Mouse (Mus musculus) ES-E14 (cell line): ENCODE data around the gene Maff. TPM values are rescaled to one million over a fixed set of nuclear protein-coding genes. Genes with fewer than 3 reads are reported as not detected.

ENCODE experiments used
- DNase-seq: peaks from one replicate; pipeline ENCODE4 v3.0.0-alpha.2; 2013; ENCODE audit warnings: low read depth, low spot score
- H3K27ac ChIP-seq: 2 replicates; pipeline ENCODE4 v1.5.1; 2012; ENCODE audit warnings: low read depth, mild to moderate bottlenecking, low read length, moderate library complexity, mixed read lengths; ENCODE audit not compliant: poor library complexity, insufficient read depth, severe bottlenecking
- H3K36me3 ChIP-seq: 2 replicates; pipeline ENCODE4 v1.6.1; 2012; ENCODE audit warnings: mild to moderate bottlenecking, low read length, moderate library complexity, mixed read lengths; ENCODE audit not compliant: control insufficient read depth, poor library complexity, insufficient read depth, severe bottlenecking
- H3K4me1 ChIP-seq, 2 experiments: fragments of 150-350 bp in 1 of 2; sonication (generic) in 1 of 2; 2 replicates each; pipeline ENCODE4 v1.6.1; 2012; ENCODE audit warnings: low read length in 2 of 2, mild to moderate bottlenecking in 1 of 2, mixed read lengths in 1 of 2; ENCODE audit not compliant: control insufficient read depth in 2 of 2, insufficient read depth in 2 of 2, poor library complexity in 1 of 2
- H3K4me3 ChIP-seq, 2 experiments: fragments of 150-350 bp in 1 of 2; sonication (generic) in 1 of 2; 2 replicates each; pipeline ENCODE4 v1.5.1; 2012; ENCODE audit warnings: low read length in 2 of 2, low read depth in 1 of 2, mild to moderate bottlenecking in 1 of 2, mixed read lengths in 1 of 2; ENCODE audit not compliant: insufficient read depth in 1 of 2, poor library complexity in 1 of 2, severe bottlenecking in 1 of 2
- H3K9ac ChIP-seq: 2 replicates; pipeline ENCODE4 v1.6.1; 2012; ENCODE audit warnings: low read depth, mild to moderate bottlenecking, low read length, mixed read lengths; ENCODE audit not compliant: poor library complexity, insufficient read depth, severe bottlenecking
- H3K9me3 ChIP-seq: fragments of 150-350 bp; sonication (generic); 2 replicates; pipeline ENCODE4 v1.6.1; 2012; ENCODE audit warnings: low read depth, mild to moderate bottlenecking, low read length; ENCODE audit not compliant: control insufficient read depth, insufficient read depth
- CHD2 ChIP-seq: IDR thresholded peaks from 2 replicates; pipeline ENCODE4 v1.6.1; 2014; ENCODE audit warnings: mild to moderate bottlenecking, low read depth, low read length, inconsistent platforms
- HCFC1 ChIP-seq: IDR thresholded peaks from 2 replicates; pipeline ENCODE4 v1.6.1; 2012; ENCODE audit warnings: low read length, inconsistent platforms, borderline replicate concordance; ENCODE audit not compliant: insufficient read depth
- MAFK ChIP-seq: IDR thresholded peaks from 2 replicates; pipeline ENCODE4 v1.6.1; 2014; ENCODE audit warnings: mild to moderate bottlenecking, low read depth, low read length, inconsistent platforms; ENCODE audit not compliant: insufficient read depth
- ZC3H11A ChIP-seq: IDR thresholded peaks from 2 replicates; pipeline ENCODE4 v1.6.1; 2012; ENCODE audit warnings: low read depth, mild to moderate bottlenecking, inconsistent platforms, low read length, borderline replicate concordance
- ZNF384 ChIP-seq: IDR thresholded peaks from 2 replicates; pipeline ENCODE4 v1.6.1; 2012; ENCODE audit warnings: low read depth, low read length, inconsistent platforms
- in situ Hi-C, 2 experiments: fragments of 600-800 bp; cut with MboI; formaldehyde crosslinking; loops; one replicate each; pipeline ENCODE4 v1.15.1; 2025; ENCODE audit warnings: low sequenced_read_pairs in 2 of 2, inconsistent platforms in 1 of 2; ENCODE audit not compliant: unreplicated experiment in 2 of 2
- total RNA-seq: library from RNA; depleted of rRNA; stranded (reverse); fragments of 300-350 nt; gene quantifications from 2 replicates; pipeline ENCODE4 v1.2.3, GENCODE M21; 2012

Maff gene
- total RNA-seq, 1 experiment = 13.2 TPM

DNA sequence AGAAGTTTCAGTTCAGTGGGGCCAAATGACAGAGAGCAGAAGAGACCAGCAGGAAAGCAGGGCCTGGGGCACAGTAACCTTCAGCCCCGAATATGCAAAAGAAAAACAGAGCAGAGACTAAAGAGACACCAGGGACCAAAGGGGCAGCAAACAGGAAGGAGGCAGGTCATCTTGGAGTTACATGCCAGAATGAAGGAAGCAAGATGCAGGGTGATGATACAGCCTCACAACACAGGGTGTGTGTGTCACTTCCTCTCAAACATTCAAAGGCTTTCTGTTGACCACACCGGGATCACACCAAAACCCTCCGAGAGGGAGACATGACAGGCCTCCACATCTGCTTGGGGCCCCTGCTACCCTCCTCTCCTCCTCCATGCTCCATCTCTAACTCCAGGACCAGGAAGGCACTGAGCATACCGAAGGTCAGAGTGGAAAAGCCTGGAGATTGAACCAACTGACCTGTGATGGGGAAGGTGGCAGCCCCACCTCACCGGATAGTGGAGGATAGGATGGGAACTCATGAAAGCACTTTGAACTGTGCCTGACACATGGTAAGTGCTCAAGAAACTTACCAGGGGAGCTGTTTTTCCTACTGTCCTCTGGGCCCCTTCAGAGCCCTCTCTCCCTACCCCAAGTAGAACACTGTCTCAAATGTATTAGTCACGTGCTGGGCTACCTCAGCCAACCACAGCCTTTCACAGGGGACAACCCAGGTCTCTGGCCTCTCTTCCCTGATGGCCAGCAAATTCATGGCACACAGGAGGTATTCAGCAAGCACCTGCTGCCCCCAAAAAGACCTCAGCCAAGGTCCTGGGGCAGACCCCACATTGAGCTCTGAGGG lies 53.9 kb downstream of the Maff start:
- in situ Hi-C loops = no loop called here
- TF ChIP-seq HCFC1 = no peak
- no peak for TF ChIP-seq CHD2
- no peak for TF ChIP-seq ZNF384
- TF ChIP-seq ZC3H11A = no peak
- Histone ChIP-seq H3K9ac (peak overlapping the region; percentile 51; the same call in 1 of the 2 replicates), H3K4me3 (peak overlapping the region in 1 of 2 experiments; percentile 12; a peak in 1 of 4 replicates), H3K27ac (peak overlapping the region; percentile 23), H3K36me3 (no peaks in the 10 kb centered on the region; the same call in 1 of the 2 replicates), H3K9me3 (no peaks in the 10 kb centered on the region), H3K4me1 (peaks cover 11 to 40% of the 10 kb centered on the region in 2 experiments)
- DNase-seq = no peak

DNA sequence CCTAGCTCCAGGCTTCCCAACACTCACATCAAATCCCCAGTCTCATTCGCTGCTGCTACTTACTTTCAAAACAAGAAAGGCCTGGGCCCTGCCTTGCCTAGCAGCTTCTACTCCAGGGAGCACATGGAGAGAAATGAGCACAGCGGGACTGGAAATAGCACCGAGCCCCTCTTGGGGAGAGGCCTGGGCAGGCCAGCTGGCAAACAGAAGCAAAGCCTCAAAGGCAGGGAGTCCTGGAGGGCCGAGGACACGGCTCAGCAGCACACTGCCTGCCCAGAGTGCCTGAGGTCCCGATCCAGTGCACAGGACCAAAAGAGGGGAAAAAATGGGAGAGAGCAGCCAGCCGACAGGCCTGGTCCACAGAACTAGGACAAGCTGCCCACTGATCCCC lies 54.5 kb downstream of the Maff start:
- H3K4me1 ChIP-seq = peaks cover 11 to 37% of the 10 kb centered on the region in 2 experiments
- peak overlapping the region; percentile 51; the same call in 1 of the 2 replicates for H3K9ac ChIP-seq

DNA sequence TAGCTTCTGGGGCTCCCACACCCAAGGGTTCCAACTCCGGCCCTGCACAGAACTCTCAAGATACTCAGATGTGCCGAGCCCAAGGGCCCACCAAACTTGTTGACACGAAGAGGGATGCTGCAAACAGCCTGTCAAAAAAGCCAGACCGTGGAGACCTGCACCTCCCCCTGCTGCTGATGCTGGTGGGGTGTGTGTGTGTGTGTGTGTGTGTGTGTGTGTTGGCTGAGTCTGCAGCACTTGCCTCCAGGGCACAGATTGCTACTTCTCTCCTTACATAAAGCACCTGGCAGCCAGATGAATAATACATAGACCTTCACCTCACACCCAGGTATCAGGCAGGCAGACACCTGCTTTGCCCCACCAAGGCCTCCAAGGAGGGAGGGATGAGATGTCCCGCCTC lies 55.8 kb downstream of the Maff start:
- no peaks in the 10 kb centered on the region for H3K9me3 ChIP-seq
- peak overlapping the region; percentile 91 to 95 for H3K4me3 ChIP-seq
- peaks cover 8 to 32% of the 10 kb centered on the region in 2 experiments for H3K4me1 ChIP-seq
- H3K9ac ChIP-seq = peak overlapping the region; percentile 82; the same call in 1 of the 2 replicates
- in situ Hi-C loops = no loop called here
- TF ChIP-seq HCFC1 = no peak
- no peak for TF ChIP-seq MAFK
- TF ChIP-seq CHD2 = no peak
- TF ChIP-seq ZC3H11A = no peak
- no peak for TF ChIP-seq ZNF384
- H3K36me3 ChIP-seq = no peaks in the 10 kb centered on the region
- DNase-seq = no peak
- no peak overlapping the region for H3K27ac ChIP-seq

More for the DNA sequence above, 54.5 kb downstream of the Maff start:
- Histone ChIP-seq H3K9me3 (no peaks in the 10 kb centered on the region), H3K27ac (peak overlapping the region; percentile 23), H3K4me3 (peak overlapping the region; percentile 12 to 91; a peak in 2 of 4 replicates), H3K36me3 (no peaks in the 10 kb centered on the region; the same call in 1 of the 2 replicates)
- in situ Hi-C loops = no loop called here
- no peak for DNase-seq
- TF ChIP-seq ZC3H11A = no peak
- TF ChIP-seq ZNF384 = no peak
- no peak for TF ChIP-seq HCFC1
- TF ChIP-seq CHD2 = no peak
- TF ChIP-seq MAFK = no peak

DNA sequence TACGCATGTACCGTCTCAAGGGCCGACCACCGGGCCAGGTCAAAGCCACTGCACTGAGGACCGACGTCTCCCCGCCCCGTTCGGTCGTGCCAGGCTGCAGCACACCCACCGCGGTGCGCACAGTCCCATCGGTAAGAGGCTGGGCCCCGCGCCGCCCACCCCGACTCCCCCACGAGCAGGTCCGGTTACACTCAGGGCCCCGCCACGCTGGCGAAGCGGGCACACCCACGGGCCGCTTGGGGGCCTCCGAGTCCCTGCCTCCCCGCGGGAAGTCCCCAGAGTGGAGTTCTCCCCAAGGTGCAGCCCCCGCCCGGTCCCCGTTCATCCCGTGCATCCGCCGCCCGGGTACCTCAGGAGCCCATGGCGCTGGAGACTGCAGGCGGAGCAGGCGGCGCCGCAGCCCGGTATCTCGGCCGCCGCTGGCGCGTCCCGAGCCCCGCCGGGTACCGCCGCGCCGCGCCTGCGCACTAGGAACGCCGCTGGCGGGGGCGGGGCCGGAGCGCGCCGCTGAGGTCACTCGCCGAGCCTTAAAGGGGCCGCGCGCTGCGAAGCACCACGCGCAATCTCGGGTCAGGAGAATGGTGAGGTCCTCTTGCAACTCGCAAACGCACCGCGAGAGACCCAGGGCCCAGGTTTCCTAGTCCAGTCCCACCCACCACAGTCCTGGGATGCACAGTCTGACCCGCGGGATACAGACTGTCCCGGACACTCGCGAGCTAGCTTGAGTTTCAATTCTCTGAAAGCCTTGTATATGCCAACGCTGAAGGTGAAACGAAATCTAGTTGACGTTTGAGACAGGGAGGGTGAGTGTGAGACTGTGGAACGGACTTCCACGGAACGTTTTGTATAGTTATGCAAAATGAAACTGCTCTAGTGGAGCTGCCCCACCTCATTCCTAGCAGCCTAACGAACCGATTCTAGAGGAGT lies 56.7 kb downstream of the Maff start, which contains the start of gene Tmem184b:
Tmem184b (minus strand) TSS at position 734 of the 927 bp plus-strand sequence.
- Histone ChIP-seq H3K4me3 (peak within 1 kb of the TSS; percentile 91 to 95), H3K27ac (peak within 1 kb of the TSS; percentile 15; the same call in 1 of the 2 replicates), H3K36me3 (no peaks in the 10 kb centered on the region), H3K9ac (peak within 1 kb of the TSS; percentile 82), H3K9me3 (no peaks in the 10 kb centered on the region), H3K4me1 (peaks cover 5 to 29% of the 10 kb centered on the region in 2 experiments)
- no peak for DNase-seq
- in situ Hi-C loops = no loop called here
- TF ChIP-seq ZC3H11A = no peak
- no peak for TF ChIP-seq MAFK
- TF ChIP-seq CHD2 = no peak
- TF ChIP-seq HCFC1 = no peak; the same call in 1 of the 2 replicates
- TF ChIP-seq ZNF384 = no peak
